Mouse (Mus musculus) E14TG2a.4 (cell line): ENCODE measurements around the gene Tubgcp6.

ENCODE experiments used
- H3K27me3 ChIP-seq: 2 replicates; pipeline ENCODE4 v1.6.1; 2014; ENCODE audit warnings: low read length, control low read depth; ENCODE audit not compliant: insufficient read depth
- H3K36me3 ChIP-seq: 2 replicates; pipeline ENCODE4 v1.6.1; 2014; ENCODE audit warnings: low read length, control low read depth; ENCODE audit not compliant: insufficient read depth
- H3K4me1 ChIP-seq: replicated peaks from 2 replicates; pipeline ENCODE4 v1.6.1; 2014; ENCODE audit warnings: low read depth, low read length, control low read depth
- H3K4me3 ChIP-seq: replicated peaks from 2 replicates; pipeline ENCODE4 v1.5.1; 2014; ENCODE audit warnings: mild to moderate bottlenecking, low read length
- H3K9me3 ChIP-seq: 2 replicates; pipeline ENCODE4 v1.6.1; 2014; ENCODE audit warnings: low read length, control low read depth
- CTCF ChIP-seq: conservative IDR thresholded peaks from 2 replicates; pipeline ENCODE4 v1.5.1; 2014; ENCODE audit warnings: low read length
- NANOG ChIP-seq: IDR thresholded peaks from 2 replicates; pipeline ENCODE4 v1.6.1; 2014; ENCODE audit warnings: borderline replicate concordance, low read length, mixed read lengths
- POU5F1 ChIP-seq: IDR thresholded peaks from 2 replicates; pipeline ENCODE4 v1.6.1; 2014; ENCODE audit warnings: low read length, borderline replicate concordance

Gene Tubgcp6

GRCm38 (mm10) chr15:89103921-89104320, 19.0 kb downstream of the Tubgcp6 start:
- peaks cover 3% of the 10 kb centered on the region for H3K4me1 ChIP-seq
- no peak overlapping the region for H3K4me3 ChIP-seq
- no peaks in the 10 kb centered on the region for H3K27me3 ChIP-seq
- TF ChIP-seq NANOG (no peak), POU5F1 (no peak), CTCF (no peak)
- no peaks in the 10 kb centered on the region for H3K9me3 ChIP-seq
- H3K36me3 ChIP-seq = peaks cover 100% of the 10 kb centered on the region

GRCm38 (mm10) chr15:89102646-89103045, 20.3 kb downstream of the Tubgcp6 start:
- Histone ChIP-seq H3K9me3 (no peaks in the 10 kb centered on the region), H3K27me3 (no peaks in the 10 kb centered on the region), H3K4me3 (no peak overlapping the region), H3K36me3 (peaks cover 100% of the 10 kb centered on the region), H3K4me1 (peaks cover 3% of the 10 kb centered on the region)
- TF ChIP-seq POU5F1 = no peak
- TF ChIP-seq CTCF = no peak
- no peak for TF ChIP-seq NANOG

- Histone ChIP-seq H3K27me3 (no peaks in the 10 kb centered on the region), H3K9me3 (no peaks in the 10 kb centered on the region), H3K36me3 (peaks cover 99% of the 10 kb centered on the region), H3K4me1 (peaks cover 3% of the 10 kb centered on the region), H3K4me3 (no peak overlapping the region)
- TF ChIP-seq CTCF (no peak), NANOG (no peak), POU5F1 (no peak)
Measured at GRCm38 (mm10) chr15:89100823-89101222, 22.1 kb downstream of the Tubgcp6 start.

- H3K9me3 ChIP-seq = no peaks in the 10 kb centered on the region
- TF ChIP-seq CTCF = no peak
- TF ChIP-seq NANOG = no peak
- TF ChIP-seq POU5F1 = no peak
- H3K4me1 ChIP-seq = peaks cover 3% of the 10 kb centered on the region
- peaks cover 99% of the 10 kb centered on the region for H3K36me3 ChIP-seq
- no peaks in the 10 kb centered on the region for H3K27me3 ChIP-seq
- no peak overlapping the region for H3K4me3 ChIP-seq
Measured at GRCm38 (mm10) chr15:89098616-89099015, 24.3 kb downstream of the Tubgcp6 start.

- Histone ChIP-seq H3K36me3 (peaks cover 92% of the 10 kb centered on the region), H3K9me3 (no peaks in the 10 kb centered on the region), H3K27me3 (no peaks in the 10 kb centered on the region), H3K4me3 (no peak overlapping the region), H3K4me1 (no peaks in the 10 kb centered on the region; the same call in 1 of the 2 replicates)
- TF ChIP-seq CTCF (no peak), NANOG (no peak), POU5F1 (no peak)
Measured at GRCm38 (mm10) chr15:89097450-89097849, 25.5 kb downstream of the Tubgcp6 start.

GRCm38 (mm10) chr15:89092181-89092580, 30.7 kb downstream of the Tubgcp6 start:
- no peak overlapping the region for H3K4me3 ChIP-seq
- peaks cover 39% of the 10 kb centered on the region for H3K36me3 ChIP-seq
- H3K4me1 ChIP-seq = peaks cover 11% of the 10 kb centered on the region
- peaks cover 16% of the 10 kb centered on the region for H3K27me3 ChIP-seq
- TF ChIP-seq POU5F1 (no peak), CTCF (no peak), NANOG (no peak)
- H3K9me3 ChIP-seq = no peaks in the 10 kb centered on the region

GRCm38 (mm10) chr15:89090662-89091061, 32.2 kb downstream of the Tubgcp6 start:
- H3K27me3 ChIP-seq = peaks cover 16% of the 10 kb centered on the region
- H3K4me1 ChIP-seq = peaks cover 15% of the 10 kb centered on the region
- H3K36me3 ChIP-seq = peaks cover 35% of the 10 kb centered on the region
- no peak overlapping the region for H3K4me3 ChIP-seq
- TF ChIP-seq POU5F1 = no peak
- no peak for TF ChIP-seq CTCF
- no peak for TF ChIP-seq NANOG
- no peaks in the 10 kb centered on the region for H3K9me3 ChIP-seq

- Histone ChIP-seq H3K9me3 (no peaks in the 10 kb centered on the region), H3K4me3 (peak overlapping the region; percentile 92), H3K4me1 (peaks cover 25% of the 10 kb centered on the region), H3K27me3 (peaks cover 16% of the 10 kb centered on the region), H3K36me3 (peaks cover 35% of the 10 kb centered on the region)
- TF ChIP-seq POU5F1 (no peak), NANOG (no peak), CTCF (no peak)
Measured at GRCm38 (mm10) chr15:89089248-89090051, 33.5 kb downstream of the Tubgcp6 start.

GRCm38 (mm10) chr15:89088607-89089247, 34.2 kb downstream of the Tubgcp6 start, which contains the start of gene Selenoo:
Gene Selenoo, plus strand, starts transcription at chr15:89089084.
- H3K27me3 ChIP-seq = peaks cover 16% of the 10 kb centered on the region
- peaks cover 25% of the 10 kb centered on the region for H3K4me1 ChIP-seq
- peaks cover 35% of the 10 kb centered on the region for H3K36me3 ChIP-seq
- peak within 1 kb of the TSS; percentile 92 for H3K4me3 ChIP-seq
- H3K9me3 ChIP-seq = no peaks in the 10 kb centered on the region
- TF ChIP-seq POU5F1 (no peak), NANOG (no peak), CTCF (no peak)
